Mouse (Mus musculus): Measurements from ENCODE around the gene Nlrc5. TPM values are rescaled to one million over a fixed set of nuclear protein-coding genes. Genes with fewer than 3 reads are reported as not detected.
A peak's percentile ranks its signal among the peaks of the same experiment; 100 is the strongest.
"Not testable (repeated sequence)": the region's sequence is repeated elsewhere in the genome, so short reads cannot be mapped to it uniquely, and the experiment has no call there.

The Nlrc5 gene
- total RNA-seq, 2 experiments from 2014 or later = 0.13 to 0.41 TPM

DNA sequence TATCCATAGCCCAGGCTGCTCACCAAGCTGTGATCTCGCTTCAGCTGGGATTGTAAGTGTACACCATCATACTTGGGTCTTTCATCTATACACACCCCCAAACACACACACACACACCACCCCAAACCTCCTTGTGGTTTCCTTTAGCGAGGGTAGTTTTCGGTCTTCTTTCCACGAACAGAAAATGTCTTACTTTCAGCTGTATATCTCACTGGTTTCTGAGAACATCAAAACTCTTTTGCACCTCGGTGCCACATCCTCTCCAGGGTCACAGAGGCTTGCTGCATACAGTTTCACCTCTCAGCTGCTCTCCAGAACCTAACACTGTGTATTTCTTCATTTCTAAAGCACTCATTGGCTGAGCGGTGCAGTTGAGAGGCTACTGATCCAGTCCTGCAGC is 20.6 kb upstream of the Nlrc5 start:
- intact Hi-C loops (cut with DNase I; ENCODE audit: low total_unique reads) = no loop called here
- no peak for DNase-seq

- intact Hi-C loops (cut with DNase I; ENCODE audit: low total_unique reads) = no loop called here
- peak; percentile 15 for DNase-seq
Observed at GRCm38 (mm10) chr8:94415218-94415617, 18.9 kb upstream of the Nlrc5 start.

- intact Hi-C loops (cut with DNase I; ENCODE audit: low total_unique reads) = no loop called here
- DNase-seq = no peak
Observed at GRCm38 (mm10) chr8:94418017-94418416, 16.1 kb upstream of the Nlrc5 start.

DNA sequence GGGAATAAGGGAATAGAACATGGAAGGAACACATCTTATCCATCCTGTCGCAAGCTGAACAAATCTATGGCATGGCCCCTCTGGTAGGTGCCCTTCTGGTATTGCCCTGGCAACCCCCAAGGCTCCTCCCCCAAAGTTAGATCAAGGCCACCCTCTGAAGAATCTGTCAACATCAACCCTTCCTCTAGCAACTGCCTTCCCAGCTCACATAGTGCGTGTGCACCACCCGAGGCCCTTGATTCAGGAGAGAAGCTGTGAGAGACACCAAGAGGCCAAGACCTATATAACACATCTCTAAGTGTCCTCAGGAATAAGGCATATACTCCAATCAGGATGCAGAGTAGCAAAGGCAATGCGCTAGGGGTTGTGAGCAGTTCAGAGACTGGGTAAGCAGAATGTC is 11.9 kb upstream of the Nlrc5 start:
- intact Hi-C loops (cut with DNase I; ENCODE audit: low total_unique reads) = no loop called here
- DNase-seq = no peak

- no peak for DNase-seq
- intact Hi-C loops (cut with DNase I; ENCODE audit: low total_unique reads) = no loop called here
Observed at GRCm38 (mm10) chr8:94427953-94428352, 6.2 kb upstream of the Nlrc5 start.

DNA sequence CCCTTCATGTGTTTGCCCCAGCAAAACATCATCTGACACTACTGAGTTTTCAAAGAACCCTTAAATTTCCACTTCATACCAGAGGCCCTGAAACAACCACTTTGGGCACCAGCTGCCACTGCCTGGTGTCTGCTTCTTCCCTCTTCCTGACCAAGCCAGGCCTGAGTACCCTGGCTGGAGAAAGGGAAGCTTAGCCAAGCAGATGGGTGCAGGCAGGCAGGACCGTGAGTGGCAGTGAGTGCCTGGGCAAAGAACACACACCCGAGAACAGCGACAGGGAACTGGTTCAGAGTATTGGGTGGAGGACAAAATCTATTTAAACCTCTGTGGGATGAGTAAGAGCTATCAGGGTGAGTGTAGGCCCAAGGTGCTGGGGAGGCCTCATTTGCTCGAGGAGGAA is 5.7 kb upstream of the Nlrc5 start:
- DNase-seq = no peak
- intact Hi-C loops (cut with DNase I; ENCODE audit: low total_unique reads) = no loop called here

GRCm38 (mm10) chr8:94429376-94429775 is 4.8 kb upstream of the Nlrc5 start:
- intact Hi-C loops (cut with DNase I; ENCODE audit: low total_unique reads) = no loop called here
- DNase-seq = no peak

DNA sequence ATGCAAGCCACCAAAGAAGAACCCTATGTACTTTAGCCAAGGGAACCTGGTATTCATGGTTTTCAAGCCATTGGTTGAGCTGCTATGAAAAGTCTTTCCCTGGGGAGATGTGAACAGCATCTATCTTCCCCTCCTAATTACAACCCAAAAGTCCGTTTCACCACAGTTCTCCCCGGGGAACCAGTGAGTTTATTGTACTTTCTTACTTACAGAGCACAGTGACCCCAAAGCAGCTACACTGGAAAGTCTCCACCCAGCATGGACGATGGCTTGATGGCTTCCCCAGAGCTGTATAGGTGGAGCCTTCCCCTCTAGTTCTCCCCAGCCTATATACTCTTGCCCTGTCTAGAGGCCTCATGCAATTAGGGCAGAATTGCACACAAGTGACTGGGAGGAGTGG is 1.9 kb upstream of the Nlrc5 start:
- intact Hi-C loops (cut with DNase I; ENCODE audit: low total_unique reads) = no loop called here
- no peak for DNase-seq

DNA sequence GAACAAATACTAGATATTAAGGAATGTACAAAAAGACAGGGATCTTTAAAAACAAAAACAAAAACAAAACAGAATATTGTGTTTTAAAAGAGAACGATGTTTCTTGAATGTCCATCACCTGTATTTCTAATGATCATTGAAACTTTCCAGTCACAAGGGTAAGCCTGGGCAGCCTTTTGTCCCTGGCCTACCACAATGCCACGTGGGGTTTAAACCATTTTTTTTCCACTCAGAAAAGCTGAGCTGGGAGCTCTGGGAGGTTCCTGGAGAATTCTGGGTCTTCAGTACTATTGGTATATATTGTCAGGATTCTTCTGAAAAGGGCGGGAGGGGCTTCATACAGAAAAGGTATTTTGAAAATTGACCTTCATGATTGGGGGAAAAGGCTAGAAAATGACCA is 802 bp downstream of the Nlrc5 start:
- no peak for DNase-seq

GRCm38 (mm10) chr8:94435397-94436111 is 1.4 kb downstream of the Nlrc5 start:
- intact Hi-C loops (cut with DNase I; ENCODE audit: low total_unique reads) = no loop called here
- DNase-seq = no peak

More for the DNA sequence above, 802 bp downstream of the Nlrc5 start:
- intact Hi-C loops (cut with DNase I; ENCODE audit: low total_unique reads) = no loop called here

- no peak for DNase-seq
- intact Hi-C loops (cut with DNase I; ENCODE audit: low total_unique reads) = no loop called here
Observed at GRCm38 (mm10) chr8:94436112-94436572, 2.0 kb downstream of the Nlrc5 start.

DNA sequence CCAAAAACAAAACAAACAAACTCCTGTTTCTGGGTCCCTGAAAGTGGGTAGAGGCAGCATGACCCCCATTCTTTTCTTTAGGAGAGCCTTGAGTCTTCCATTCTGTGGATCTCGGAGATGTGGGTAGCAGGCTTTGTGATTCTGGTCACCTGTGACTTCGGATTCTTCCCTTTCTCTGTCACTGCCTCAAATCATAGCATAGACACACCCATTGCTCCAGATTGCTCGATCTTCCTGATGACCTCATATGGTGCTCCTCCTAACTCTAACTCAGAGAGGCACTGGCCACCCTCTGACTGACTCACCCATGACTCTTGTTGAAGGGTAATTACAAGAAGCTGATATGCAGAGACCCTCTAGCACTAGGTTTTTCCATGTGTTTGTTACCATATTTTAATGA is 2.7 kb downstream of the Nlrc5 start:
- no peak for DNase-seq
- intact Hi-C loops (cut with DNase I; ENCODE audit: low total_unique reads) = no loop called here

GRCm38 (mm10) chr8:94438659-94439058 is 4.5 kb downstream of the Nlrc5 start:
- intact Hi-C loops (cut with DNase I; ENCODE audit: low total_unique reads) = no loop called here
- DNase-seq = no peak

- intact Hi-C loops (cut with DNase I; ENCODE audit: low total_unique reads) = no loop called here
- DNase-seq = no peak
Observed at GRCm38 (mm10) chr8:94439691-94440090, 5.5 kb downstream of the Nlrc5 start.

GRCm38 (mm10) chr8:94440389-94440788 is 6.2 kb downstream of the Nlrc5 start:
- intact Hi-C loops (cut with DNase I; ENCODE audit: low total_unique reads) = no loop called here

DNA sequence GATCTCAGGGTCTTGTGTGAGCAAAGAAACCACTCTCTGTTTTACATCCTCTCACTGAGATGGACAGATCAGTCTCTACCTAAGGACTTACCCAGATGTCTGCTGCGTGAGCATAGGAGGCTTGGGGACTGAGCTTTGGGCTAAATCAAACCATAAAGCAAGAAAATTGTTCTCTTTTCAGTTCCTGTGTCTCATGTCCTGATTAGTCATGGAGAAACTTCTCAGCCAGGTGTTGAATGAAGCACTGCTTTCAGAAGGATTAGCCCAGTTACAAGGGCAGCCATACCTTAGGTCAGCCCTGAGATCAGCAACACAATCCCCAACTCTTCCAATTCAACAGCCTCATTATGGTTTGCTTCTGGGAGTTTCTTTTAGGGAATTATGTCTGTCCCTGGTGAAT is 7.5 kb downstream of the Nlrc5 start:
- intact Hi-C loops (cut with DNase I; ENCODE audit: low total_unique reads) = no loop called here
- no peak for DNase-seq

More at GRCm38 (mm10) chr8:94440389-94440788, 6.2 kb downstream of the Nlrc5 start:
- no peak for DNase-seq

- no peak for DNase-seq
- intact Hi-C loops (cut with DNase I; ENCODE audit: low total_unique reads) = no loop called here
Observed at GRCm38 (mm10) chr8:94443153-94443552, 9.0 kb downstream of the Nlrc5 start.

GRCm38 (mm10) chr8:94444480-94444879 is 10.3 kb downstream of the Nlrc5 start:
- intact Hi-C loops (cut with DNase I; ENCODE audit: low total_unique reads) = no loop called here
- no peak for DNase-seq

DNA sequence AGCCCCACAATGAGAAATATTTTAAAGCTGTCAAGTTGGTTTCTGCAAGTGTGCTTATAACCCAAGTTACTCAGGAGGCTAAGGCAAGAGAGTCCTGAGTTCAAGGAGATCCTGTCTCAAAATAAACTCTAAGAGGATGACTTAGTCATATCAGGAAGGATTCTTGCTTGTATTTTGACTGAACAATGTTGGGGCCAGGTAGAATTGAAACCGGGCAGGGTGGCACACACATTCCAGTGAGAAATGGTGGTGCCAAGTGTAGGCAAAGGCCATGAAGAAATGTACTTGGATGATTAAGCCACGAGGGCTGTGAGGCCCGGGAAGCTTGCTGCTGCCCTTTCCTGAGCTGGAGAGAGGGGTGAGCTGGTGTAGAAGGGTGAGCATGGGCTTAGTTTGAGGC is 13.0 kb downstream of the Nlrc5 start:
- no peak for DNase-seq
- intact Hi-C loops (cut with DNase I; ENCODE audit: low total_unique reads) = no loop called here

DNA sequence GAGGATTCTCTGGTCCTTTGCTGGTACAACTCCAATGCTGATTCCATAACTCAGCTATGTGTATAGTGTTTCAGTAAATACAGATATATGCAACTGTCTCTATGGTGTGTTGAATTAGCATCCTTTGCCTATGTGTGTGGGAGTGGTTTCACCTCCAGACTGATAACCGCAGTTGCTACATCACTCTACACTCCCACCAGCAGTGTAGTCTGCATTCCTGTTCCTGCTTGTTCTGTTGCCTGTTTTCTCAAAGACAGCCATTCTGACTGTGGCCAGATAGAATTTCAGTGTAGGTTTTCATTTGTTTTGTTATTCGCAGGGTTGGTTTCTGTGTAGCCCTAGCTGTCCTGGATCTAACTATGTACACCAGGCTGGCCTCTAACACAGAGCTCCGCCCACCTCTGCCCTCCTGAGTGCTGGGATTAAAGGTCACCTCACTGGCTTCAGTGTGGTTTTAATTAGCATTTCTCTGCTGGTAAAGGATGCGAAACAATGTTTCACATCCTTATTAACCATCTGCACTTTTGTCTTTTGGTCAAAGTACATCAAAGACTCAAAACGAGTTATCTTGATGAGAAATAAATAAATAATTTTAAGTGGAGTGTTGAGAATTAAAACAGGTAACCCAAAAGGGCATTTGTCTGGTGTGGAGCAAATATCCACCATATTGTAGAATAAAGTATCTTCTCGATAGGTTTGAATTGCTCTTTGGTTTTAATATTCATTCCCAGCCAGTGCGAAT is 13.6 kb downstream of the Nlrc5 start:
- no peak for DNase-seq
- intact Hi-C loops (cut with DNase I; ENCODE audit: low total_unique reads) = no loop called here

- DNase-seq; intact Hi-C loops (cut with DNase I; ENCODE audit: low total_unique reads): not testable (repeated sequence)
Observed at GRCm38 (mm10) chr8:94452991-94453390, 18.8 kb downstream of the Nlrc5 start.
